8 mouse cellular contexts compared by ENCODE assay signal in genomic region chr1:156037144-156037583, GRCm38 (mm10). TPM values are rescaled to one million over a fixed set of nuclear protein-coding genes. Genes with fewer than 3 reads are reported as not detected.
A peak's percentile ranks its signal among the peaks of the same experiment; 100 is the strongest.
DNase-seq lines count a peak whose midpoint lies in the region; ATAC-seq lines count a peak whose summit lies in the region.

No protein-coding gene starts in this region.

- H3K9me3 ChIP-seq in intestine, embryonic 16.5 days (ENCODE audit: control insufficient read depth, low read length) = no peaks in the 10 kb centered on the region
- H3K9me3 ChIP-seq in stomach, embryonic 14.5 days (ENCODE audit: control insufficient read depth, low read depth, low read length) = no peaks in the 10 kb centered on the region

- peaks cover 13% of the 10 kb centered on the region for H3K4me1 ChIP-seq in intestine, embryonic 16.5 days (ENCODE audit: control insufficient read depth, insufficient read depth, low read length)
- H3K4me1 ChIP-seq in stomach, embryonic 14.5 days (ENCODE audit: control insufficient read depth, insufficient read depth, low read length) = peaks cover 9% of the 10 kb centered on the region

- peak overlapping the region; percentile 31 for H3K4me3 ChIP-seq in intestine, embryonic 16.5 days (ENCODE audit: low read length)
- peak overlapping the region; percentile 72; the same call in 1 of the 2 replicates for H3K4me3 ChIP-seq in stomach, embryonic 14.5 days (ENCODE audit: low read depth, low read length)

- H3K27me3 ChIP-seq in intestine, embryonic 16.5 days (replicated peaks; ENCODE audit: control insufficient read depth, insufficient read depth, low read length) = no peaks in the 10 kb centered on the region
- H3K27me3 ChIP-seq in stomach, embryonic 14.5 days (ENCODE audit: control insufficient read depth, insufficient read depth, low read length) = no peaks in the 10 kb centered on the region

- H3K9ac ChIP-seq in intestine, embryonic 16.5 days (ENCODE audit: low read depth, low read length) = peak overlapping the region; percentile 26
- H3K9ac ChIP-seq in stomach, embryonic 14.5 days (replicated peaks; ENCODE audit: low read depth, low read length) = peak overlapping the region; percentile 25; the same call in 1 of the 2 replicates

- peak; percentile 41 for DNase-seq in gastrocnemius, adult 18-20 months (ENCODE audit: low spot score)
- no peak for DNase-seq in gastrocnemius, postnatal 4 days (ENCODE audit: low spot score in 2 of 2)
- DNase-seq in MEL-GATA-1-ER (ENCODE audit: extremely low read depth, low read depth) = peak; percentile 60
- DNase-seq in fibroblast of lung, adult 2 months (ENCODE audit: low read depth) = peak; percentile 44
- DNase-seq in lung, adult 18-20 months = peak; percentile 32 to 58
- DNase-seq in right cerebral cortex, postnatal 10 days (ENCODE audit: low spot score in 2 of 2) = no peak

- WGBS in intestine, embryonic 16.5 days = 36% methylated on average over 5 of the region's 5 CpGs
- 35% methylated on average over 5 of the region's 5 CpGs for WGBS in stomach, embryonic 14.5 days

- H3K36me3 ChIP-seq in intestine, embryonic 16.5 days (ENCODE audit: control insufficient read depth, insufficient read depth, low read length) = peaks cover 8% of the 10 kb centered on the region
- H3K36me3 ChIP-seq in stomach, embryonic 14.5 days (ENCODE audit: control insufficient read depth, insufficient read depth, low read length) = peaks cover 14% of the 10 kb centered on the region; the same call in 1 of the 2 replicates

- ATAC-seq in intestine, embryonic 16.5 days = no peak
- ATAC-seq in stomach, embryonic 14.5 days (ENCODE audit: insufficient number of reproducible peaks, insufficient read depth, low FRiP score, low read depth) = no peak

- H3K4me2 ChIP-seq in intestine, embryonic 16.5 days (ENCODE audit: low read depth, low read length) = peak overlapping the region; percentile 44
- peak overlapping the region; percentile 48 for H3K4me2 ChIP-seq in stomach, embryonic 14.5 days (replicated peaks; ENCODE audit: low read depth, low read length)

- 0 out of 2 replicates have a peak overlapping the region, but pooled peaks have one; percentile 17 for H3K27ac ChIP-seq in intestine, embryonic 16.5 days (ENCODE audit: low read length)
- H3K27ac ChIP-seq in stomach, embryonic 14.5 days (ENCODE audit: low read length) = peak overlapping the region; percentile 74; the same call in 1 of the 2 replicates

RNA-seq across cellular contexts. Expression of gene Tor1aip1, which starts 0.9 kb away (rescaled TPM):
- 100 to 1,000 TPM; 124 to 126 TPM for total RNA-seq in gastrocnemius, adult 18-20 months (2021)
- total RNA-seq in gastrocnemius, postnatal 4 days (2021) = 10 to 100 TPM; 73.7 to 87.8 TPM
- polyA plus RNA-seq in intestine, embryonic 16.5 days (2015; fragmentation: Nextera tagmentation; extraction: Ambion mirVana) = 30.5 and 32.8 TPM in 2 replicates
- polyA plus RNA-seq in stomach, embryonic 14.5 days (2014; fragmentation: Nextera tagmentation; extraction: Ambion mirVana) = 44.0 and 48.3 TPM in 2 replicates

RNA-seq across cellular contexts. Expression of gene Tor1aip2, which starts 2.0 kb away (rescaled TPM):
- total RNA-seq in gastrocnemius, adult 18-20 months (2021) = 10 to 100 TPM; 46.9 to 55.6 TPM
- 10 to 100 TPM; 86.3 to 87.9 TPM for total RNA-seq in gastrocnemius, postnatal 4 days (2021)
- 153 and 163 TPM in 2 replicates for polyA plus RNA-seq in intestine, embryonic 16.5 days (2015; fragmentation: Nextera tagmentation; extraction: Ambion mirVana)
- polyA plus RNA-seq in stomach, embryonic 14.5 days (2014; fragmentation: Nextera tagmentation; extraction: Ambion mirVana) = 134 and 139 TPM in 2 replicates

Comparison
In these comparisons a context has a peak if more than half of its experiments do, and no peak if none do; other contexts are left out.
1. DNase-seq: peak in gastrocnemius, adult 18-20 months (single experiment), MEL-GATA-1-ER (single experiment), fibroblast of lung, adult 2 months (single experiment) and lung, adult 18-20 months (2 of 2); none in gastrocnemius, postnatal 4 days (0 of 2) and right cerebral cortex, postnatal 10 days (0 of 2).